Mouse (Mus musculus) CH12.LX (cell line): ENCODE results near the gene Apon. TPM values are rescaled to one million over a fixed set of nuclear protein-coding genes. Genes with fewer than 3 reads are reported as not detected.
A peak's percentile ranks its signal among the peaks of the same experiment; 100 is the strongest.

ENCODE experiments used
- DNase-seq: peaks from one replicate; pipeline ENCODE4 v3.0.0-alpha.2; 2013; ENCODE audit errors: extremely low read depth
- H3K27ac ChIP-seq: 2 replicates; pipeline ENCODE4 v1.5.1; 2012; ENCODE audit warnings: low read depth, mild to moderate bottlenecking, control low read depth, moderate library complexity; ENCODE audit not compliant: insufficient read depth
- H3K27me3 ChIP-seq: replicated peaks from 2 replicates; pipeline ENCODE3; 2012; ENCODE audit warnings: inconsistent platforms
- H3K36me3 ChIP-seq, 2 experiments: replicated peaks in 1 of 2; 2 replicates each; pipeline versions ENCODE3 to v1.6.1; 2012; ENCODE audit warnings: inconsistent platforms in 1 of 2, low read length in 1 of 2, mild to moderate bottlenecking in 1 of 2, mixed read lengths in 1 of 2, moderate library complexity in 1 of 2; ENCODE audit not compliant: control insufficient read depth in 1 of 2, insufficient read depth in 1 of 2
- H3K4me1 ChIP-seq, 2 experiments: 2 replicates each; pipeline ENCODE4 v1.6.1; 2012; ENCODE audit warnings: inconsistent platforms in 1 of 2, moderate library complexity in 1 of 2; ENCODE audit not compliant: insufficient read depth in 2 of 2, control insufficient read depth in 1 of 2
- H3K4me2 ChIP-seq: 2 replicates; pipeline ENCODE4 v1.6.1; 2012; ENCODE audit warnings: low read depth, mild to moderate bottlenecking, control low read depth; ENCODE audit not compliant: poor library complexity, insufficient read depth, severe bottlenecking
- H3K4me3 ChIP-seq, 3 experiments: fragments of 150-350 bp in 1 of 3; sonication (generic) in 1 of 3; replicated peaks in 1 of 3; 2 replicates each; pipeline versions ENCODE3 to v1.5.1; 2011 to 2012; ENCODE audit warnings: low read depth in 2 of 3, low read length in 2 of 3, mild to moderate bottlenecking in 2 of 3, moderate library complexity in 2 of 3, control low read depth in 1 of 3, improper control_type of control experiment in 1 of 3, inconsistent platforms in 1 of 3, mixed read lengths in 1 of 3; ENCODE audit not compliant: poor library complexity in 1 of 3
- H3K79me2 ChIP-seq: replicated peaks from 2 replicates; pipeline ENCODE4 v1.6.1; 2012; ENCODE audit warnings: mild to moderate bottlenecking, moderate library complexity; ENCODE audit not compliant: control insufficient read depth, poor library complexity, insufficient read depth, severe bottlenecking; ENCODE audit errors: extremely low read depth
- H3K9ac ChIP-seq: 2 replicates; pipeline ENCODE4 v1.6.1; 2012; ENCODE audit warnings: low read depth, mild to moderate bottlenecking, control low read depth, moderate library complexity; ENCODE audit not compliant: insufficient read depth
- H3K9me3 ChIP-seq: replicated peaks from 2 replicates; pipeline ENCODE3; 2012; ENCODE audit warnings: low read length, inconsistent platforms, mixed read lengths
- BHLHE40 ChIP-seq: IDR thresholded peaks from 2 replicates; pipeline ENCODE4 v1.6.1; 2011; ENCODE audit warnings: mild to moderate bottlenecking, low read depth, low read length, improper control_type of control experiment
- CHD2 ChIP-seq: IDR thresholded peaks from 2 replicates; pipeline ENCODE4 v1.6.1; 2011; ENCODE audit warnings: low read length, improper control_type of control experiment
- CTCF ChIP-seq, 2 experiments: IDR thresholded peaks in 1 of 2; conservative IDR thresholded peaks in 1 of 2; 2 replicates each; pipeline ENCODE4 v1.5.1; 2011 to 2012; ENCODE audit warnings: low read depth in 2 of 2, low read length in 2 of 2, improper control_type of control experiment in 1 of 2, inconsistent platforms in 1 of 2, mild to moderate bottlenecking in 1 of 2, moderate library complexity in 1 of 2
- ELF1 ChIP-seq: IDR thresholded peaks from 2 replicates; pipeline ENCODE4 v1.6.1; 2014; ENCODE audit warnings: low read depth, mild to moderate bottlenecking, inconsistent platforms, low read length, improper control_type of control experiment
- EP300 ChIP-seq: IDR thresholded peaks from 2 replicates; pipeline ENCODE4 v1.6.1; 2011; ENCODE audit warnings: low read length, improper control_type of control experiment
- ETS1 ChIP-seq: conservative IDR thresholded peaks from 2 replicates; pipeline ENCODE4 v1.6.1; 2012; ENCODE audit warnings: low read depth, mild to moderate bottlenecking, inconsistent platforms, low read length, improper control_type of control experiment, moderate library complexity
- IRF4 ChIP-seq: IDR thresholded peaks from 2 replicates; pipeline ENCODE4 v1.6.1; 2014; ENCODE audit warnings: low read depth, mild to moderate bottlenecking, inconsistent platforms, low read length, improper control_type of control experiment
- JUN ChIP-seq: IDR thresholded peaks from 2 replicates; pipeline ENCODE4 v1.6.1; 2011; ENCODE audit warnings: low read depth, mild to moderate bottlenecking, low read length, improper control_type of control experiment, moderate library complexity; ENCODE audit not compliant: insufficient read depth
- JUND ChIP-seq: conservative IDR thresholded peaks from 2 replicates; pipeline ENCODE4 v1.6.1; 2011; ENCODE audit warnings: low read depth, low read length, improper control_type of control experiment
- KAT2A ChIP-seq: IDR thresholded peaks from 2 replicates; pipeline ENCODE4 v1.6.1; 2012; ENCODE audit warnings: low read length, improper control_type of control experiment, inconsistent platforms; ENCODE audit not compliant: insufficient replicate concordance
- MAX ChIP-seq: IDR thresholded peaks from 2 replicates; pipeline ENCODE4 v1.6.1; 2011; ENCODE audit warnings: low read length, improper control_type of control experiment
- MEF2A ChIP-seq: IDR thresholded peaks from 2 replicates; pipeline ENCODE4 v1.6.1; 2014; ENCODE audit warnings: low read depth, mild to moderate bottlenecking, inconsistent platforms, low read length, improper control_type of control experiment, borderline replicate concordance
- MYC ChIP-seq: IDR thresholded peaks from 2 replicates; pipeline ENCODE4 v1.6.1; 2011; ENCODE audit warnings: low read depth, mild to moderate bottlenecking, improper control_type of control experiment, low read length
- NELFE ChIP-seq: IDR thresholded peaks from 2 replicates; pipeline ENCODE4 v1.6.1; 2011; ENCODE audit warnings: low read depth, low read length, improper control_type of control experiment
- NRF1 ChIP-seq: IDR thresholded peaks from 2 replicates; pipeline ENCODE4 v1.6.1; 2014; ENCODE audit warnings: low read depth, mild to moderate bottlenecking, inconsistent platforms, low read length, improper control_type of control experiment, moderate library complexity
- PAX5 ChIP-seq: IDR thresholded peaks from 2 replicates; pipeline ENCODE4 v1.6.1; 2012; ENCODE audit warnings: low read length, inconsistent platforms, mixed read lengths
- POLR2AphosphoS2 ChIP-seq: IDR thresholded peaks from 2 replicates; pipeline ENCODE4 v1.6.1; 2011; ENCODE audit warnings: low read depth, low read length, improper control_type of control experiment
- RAD21 ChIP-seq: IDR thresholded peaks from 2 replicates; pipeline ENCODE4 v1.6.1; 2011; ENCODE audit warnings: low read depth, mild to moderate bottlenecking, low read length, improper control_type of control experiment, moderate library complexity
- RCOR1 ChIP-seq: conservative IDR thresholded peaks from 2 replicates; pipeline ENCODE4 v1.6.1; 2012; ENCODE audit warnings: low read depth, mild to moderate bottlenecking, inconsistent platforms, low read length, improper control_type of control experiment
- TCF12 ChIP-seq: IDR thresholded peaks from 2 replicates; pipeline ENCODE4 v1.6.1; 2014; ENCODE audit warnings: low read depth, mild to moderate bottlenecking, inconsistent platforms, low read length, improper control_type of control experiment
- UBTF ChIP-seq: IDR thresholded peaks from 2 replicates; pipeline ENCODE4 v1.6.1; 2012; ENCODE audit warnings: low read depth, mild to moderate bottlenecking, inconsistent platforms, low read length, improper control_type of control experiment, moderate library complexity
- USF1 ChIP-seq: IDR thresholded peaks from 2 replicates; pipeline ENCODE4 v1.6.1; 2014; ENCODE audit warnings: low read depth, mild to moderate bottlenecking, inconsistent platforms, low read length, improper control_type of control experiment
- ZKSCAN1 ChIP-seq: IDR thresholded peaks from 2 replicates; pipeline ENCODE4 v1.6.1; 2012; ENCODE audit warnings: low read depth, inconsistent platforms, low read length, improper control_type of control experiment, borderline replicate concordance
- ZMIZ1 ChIP-seq: IDR thresholded peaks from 2 replicates; pipeline ENCODE4 v1.6.1; 2012; ENCODE audit warnings: low read depth, mild to moderate bottlenecking, inconsistent platforms, low read length, improper control_type of control experiment
- ZNF384 ChIP-seq: IDR thresholded peaks from 2 replicates; pipeline ENCODE4 v1.6.1; 2012; ENCODE audit warnings: low read depth, low read length, improper control_type of control experiment, inconsistent platforms
- dilution Hi-C: fragments of 300-500 bp; cut with MboI; formaldehyde crosslinking; loops from 2 replicates; pipeline ENCODE4 v1.14.3; 2020; ENCODE audit warnings: low sequenced_read_pairs; ENCODE audit not compliant: extremely low pct_unique_long_range_greater_than_20kb, extremely low pct_ligation_motif_present
- in situ Hi-C: fragments of 300-500 bp; cut with MboI; formaldehyde crosslinking; loops from 3 replicates; pipeline ENCODE4 v1.14.3; 2019; ENCODE audit warnings: low sequenced_read_pairs, low pct_ligation_motif_present, low pct_unique_long_range_greater_than_20kb, mixed read lengths
- polyA plus RNA-seq: library from polyadenylated mRNA; unstranded; fragments of >175 nt; gene quantifications from 2 replicates; pipeline ENCODE4 v1.2.1, GENCODE M21; 2012; ENCODE audit warnings: low read depth; ENCODE audit not compliant: insufficient read length
- total RNA-seq, 2 experiments: library from RNA; depleted of rRNA; stranded (reverse); fragments of 300-350 nt in 1 of 2; fragments of >200 nt in 1 of 2; gene quantifications; 2 replicates each; pipeline ENCODE4 v1.2.3; 2012 to 2014

Gene Apon
- total and polyA plus RNA-seq, 3 experiments = 0.30 to 0.80 (median 0.62) TPM

DNA sequence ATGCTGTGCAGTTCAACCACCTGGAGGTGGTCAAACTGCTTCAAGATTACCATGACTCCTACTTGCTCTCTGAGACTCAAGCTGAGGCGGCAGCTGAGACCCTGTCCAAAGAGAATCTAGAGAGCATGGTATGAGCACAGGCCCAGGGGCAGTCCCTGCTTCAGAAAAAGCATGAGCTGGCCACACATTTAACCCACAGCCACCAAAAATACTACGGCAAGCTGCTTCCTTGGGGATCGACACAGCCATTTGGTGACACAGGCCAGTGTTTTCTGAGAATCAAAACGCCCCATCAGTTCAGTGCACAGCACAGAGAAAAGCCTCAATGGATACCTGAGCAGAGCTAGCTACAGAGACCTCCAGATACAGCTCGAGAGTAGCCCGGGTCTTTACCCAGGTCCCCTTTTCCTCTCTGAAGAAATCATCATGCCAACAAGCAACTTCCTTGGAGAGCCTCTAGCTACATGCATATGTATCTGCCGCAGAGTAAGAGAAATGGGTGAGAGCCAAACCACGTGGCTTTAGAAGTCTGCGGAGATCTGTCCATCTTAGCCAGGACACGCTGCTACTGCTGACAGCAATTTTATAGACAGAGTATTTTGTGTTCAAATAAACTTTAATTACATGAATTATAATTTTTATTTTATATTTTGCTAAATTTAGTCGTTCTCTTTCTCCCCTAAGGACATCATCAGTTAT, 44.4 kb upstream of the Apon start (continued):
- TF ChIP-seq ELF1 (no peak), MAX (peak; percentile 78), RAD21 (no peak), RCOR1 (no peak), TCF12 (0 out of 2 replicates have a peak, but pooled peaks have one; percentile 33), ZMIZ1 (no peak), UBTF (no peak), JUND (no peak), CTCF (conservative IDR thresholded peaks at IDR 0.05 in 1 of 2, IDR thresholded peaks at IDR 0.05 in 1 of 2; ENCODE audit: low read depth in 2 of 2, low read length in 2 of 2) (no peak), PAX5 (no peak), USF1 (no peak)

DNA sequence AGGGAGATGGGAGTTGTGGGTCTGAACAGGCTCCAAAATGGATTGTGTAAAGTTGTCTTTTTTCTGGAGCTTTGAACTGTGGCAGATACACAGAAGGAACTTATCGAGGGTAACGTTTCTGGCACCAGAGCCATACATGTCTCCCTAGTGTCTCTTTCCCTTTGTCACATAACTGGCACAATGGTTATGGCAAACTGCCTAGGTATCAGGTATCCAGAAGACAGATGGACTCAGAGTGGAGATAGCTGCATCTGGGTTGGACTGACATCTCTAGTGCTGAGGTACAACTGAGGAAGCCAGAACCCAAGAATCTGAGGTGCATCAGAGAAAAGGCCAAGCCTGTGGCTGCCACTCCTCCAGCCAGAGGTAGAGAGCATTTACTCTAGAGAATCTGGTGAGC, 43.8 kb upstream of the Apon start:
- H3K9ac ChIP-seq = peak overlapping the region; percentile 86
- TF ChIP-seq IRF4 = no peak
- TF ChIP-seq CTCF (conservative IDR thresholded peaks at IDR 0.05 in 1 of 2, IDR thresholded peaks at IDR 0.05 in 1 of 2; ENCODE audit: low read depth in 2 of 2, low read length in 2 of 2) = no peak
- no peak for TF ChIP-seq ZKSCAN1
- no peak for TF ChIP-seq NRF1
- TF ChIP-seq KAT2A = no peak
- TF ChIP-seq MYC = no peak
- TF ChIP-seq MEF2A = no peak
- TF ChIP-seq ELF1 = no peak
- TF ChIP-seq ZNF384 = no peak
- no peak for TF ChIP-seq POLR2AphosphoS2
- no peak for TF ChIP-seq NELFE
- no peak for TF ChIP-seq RAD21
- no peak for TF ChIP-seq JUND
- TF ChIP-seq BHLHE40 = no peak
- TF ChIP-seq EP300 = no peak
- TF ChIP-seq PAX5 = no peak
- no peak for TF ChIP-seq CHD2
- TF ChIP-seq ETS1 = no peak
- TF ChIP-seq JUN = no peak
- in situ Hi-C loops (no loop called here), dilution Hi-C loops (no loop called here)
- peak overlapping the region; percentile 24 for H3K4me2 ChIP-seq
- no peak overlapping the region for H3K27ac ChIP-seq
- DNase-seq = no peak
- no peaks in the 10 kb centered on the region for H3K27me3 ChIP-seq
- peaks cover 3 to 29% of the 10 kb centered on the region in 2 experiments for H3K36me3 ChIP-seq
- no peaks in the 10 kb centered on the region for H3K9me3 ChIP-seq
- peaks cover 9 to 48% of the 10 kb centered on the region in 2 experiments for H3K4me1 ChIP-seq
- H3K79me2 ChIP-seq = peaks cover 16% of the 10 kb centered on the region
- H3K4me3 ChIP-seq = peak overlapping the region in 2 of 3 experiments; percentile 82 to 96
